Mouse (Mus musculus) CD4-positive, CD25-positive, alpha-beta regulatory T cell, adult 4 months (primary cell): ENCODE measurements around the gene Olfr286. TPM values are rescaled to one million over a fixed set of nuclear protein-coding genes. Genes with fewer than 3 reads are reported as not detected.
A peak's percentile ranks its signal among the peaks of the same experiment; 100 is the strongest.

ENCODE experiments used
- ATAC-seq: one replicate; pipeline ENCODE4 v1.8.0; 2017
- polyA plus RNA-seq, 2 experiments: library from polyadenylated mRNA; unstranded; fragments of 100-300 nt; shearing (Covaris generic); gene quantifications; one replicate each; pipeline ENCODE4 v1.2.1; 2017

Gene Olfr286
- under 1 TPM in 1 of 2 experiments, not detected in 1; 0.15 TPM for polyA plus RNA-seq

DNA sequence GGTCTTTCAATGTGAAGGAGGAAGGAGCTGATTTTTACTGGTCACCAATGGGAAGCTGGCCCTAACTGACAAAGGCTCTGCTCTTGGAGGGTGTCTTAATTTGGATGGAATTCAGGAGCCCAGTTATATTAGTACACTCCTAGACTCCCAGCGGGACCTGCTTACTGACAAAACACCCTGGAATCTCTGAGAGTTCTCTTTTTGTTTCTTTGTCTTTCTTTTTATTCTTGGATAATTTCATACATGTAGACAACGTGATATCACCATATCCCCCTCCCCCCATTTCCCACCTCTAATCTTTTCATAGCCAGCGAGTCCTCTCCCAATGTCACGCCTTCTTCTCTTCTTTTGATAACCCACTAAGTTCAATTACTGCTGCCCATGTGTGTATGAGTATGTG lies at the start of gene Olfr286:
Gene Olfr286 (minus strand): TSS at position 101 of the 400 bp plus-strand sequence.
- ATAC-seq, result no peak

DNA sequence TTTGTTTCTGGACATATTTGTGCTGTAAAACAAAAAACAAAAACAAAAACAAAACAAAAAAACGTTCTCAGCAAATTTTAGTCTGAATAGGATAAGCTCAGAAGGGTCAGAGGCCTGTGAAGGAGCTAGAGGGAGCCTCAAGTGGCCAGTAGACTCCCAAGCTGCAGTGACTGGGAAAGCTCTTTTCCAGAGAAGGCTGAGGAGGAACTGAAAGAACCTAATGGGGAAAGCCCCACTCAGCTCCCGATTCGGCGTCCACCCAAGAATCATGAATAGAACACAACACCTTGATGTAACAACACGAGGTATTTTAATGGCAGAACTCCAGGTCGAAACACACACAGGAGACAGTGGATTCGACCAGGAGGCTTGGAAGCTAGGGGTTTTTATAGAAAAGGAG lies 23.5 kb upstream of the Olfr286 start:
- no peak for ATAC-seq

DNA sequence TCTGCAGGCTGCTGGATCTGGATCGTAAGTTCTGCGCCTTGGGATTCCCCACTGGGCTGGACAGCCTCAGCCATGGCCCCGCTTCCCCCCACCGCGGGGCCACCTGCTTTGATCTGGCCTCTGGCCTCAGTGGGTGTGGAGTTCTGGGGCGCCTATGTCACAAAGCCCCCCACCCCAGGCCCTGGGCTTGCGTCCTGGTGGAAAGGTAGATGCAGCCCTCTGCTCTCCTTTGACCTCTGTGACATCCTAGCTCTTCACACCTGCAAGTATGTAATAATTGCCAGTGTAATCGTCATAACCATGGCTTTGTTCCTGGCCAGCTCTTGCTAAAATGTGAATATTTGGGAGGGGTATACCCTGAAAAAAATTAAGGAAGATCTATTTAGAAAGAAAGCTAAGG lies 22.9 kb upstream of the Olfr286 start, which contains the start of gene H1fnt:
Gene H1fnt (minus strand): TSS at position 101 of the 400 bp plus-strand sequence.
- no peak for ATAC-seq

DNA sequence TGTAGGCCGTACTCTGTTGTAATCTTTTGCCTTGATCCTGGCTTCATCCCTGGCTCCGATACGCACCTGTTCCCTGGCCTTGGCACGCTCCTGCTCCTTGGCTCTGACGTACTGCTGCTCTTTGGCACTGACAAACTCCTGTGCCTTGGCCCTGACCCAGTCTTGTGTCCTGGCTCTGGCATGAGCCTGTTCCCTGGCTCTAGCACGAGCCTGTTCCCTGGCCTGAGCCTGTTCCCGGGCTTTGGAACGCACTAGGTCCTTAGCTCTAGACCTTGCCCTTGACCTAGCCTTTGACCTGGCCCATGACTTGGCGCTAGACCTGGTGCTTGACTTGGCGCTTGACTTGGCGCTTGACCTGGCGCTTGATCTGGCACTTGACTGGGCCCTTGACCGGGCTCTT lies 22.0 kb upstream of the Olfr286 start:
- ATAC-seq, result no peak

DNA sequence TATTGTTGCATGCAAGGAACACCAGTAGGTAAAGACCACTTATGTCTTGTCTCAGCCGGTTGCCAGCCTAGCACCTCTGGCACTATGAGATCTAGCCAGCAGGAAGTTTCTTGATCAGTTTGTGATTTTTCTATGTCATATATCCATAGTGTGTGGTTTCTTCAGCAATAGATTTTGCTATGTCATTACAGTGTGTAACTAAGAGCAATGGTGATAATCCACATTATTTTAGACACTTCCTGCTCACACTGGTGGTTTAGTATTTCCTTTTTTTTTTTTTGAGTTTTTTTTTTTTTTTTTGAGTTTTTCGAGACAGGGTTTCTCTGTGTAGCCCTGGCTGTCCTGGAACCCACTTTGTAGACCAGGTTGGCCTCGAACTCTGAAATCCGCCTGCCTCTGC lies 1.2 kb upstream of the Olfr286 start:
- no peak for ATAC-seq

DNA sequence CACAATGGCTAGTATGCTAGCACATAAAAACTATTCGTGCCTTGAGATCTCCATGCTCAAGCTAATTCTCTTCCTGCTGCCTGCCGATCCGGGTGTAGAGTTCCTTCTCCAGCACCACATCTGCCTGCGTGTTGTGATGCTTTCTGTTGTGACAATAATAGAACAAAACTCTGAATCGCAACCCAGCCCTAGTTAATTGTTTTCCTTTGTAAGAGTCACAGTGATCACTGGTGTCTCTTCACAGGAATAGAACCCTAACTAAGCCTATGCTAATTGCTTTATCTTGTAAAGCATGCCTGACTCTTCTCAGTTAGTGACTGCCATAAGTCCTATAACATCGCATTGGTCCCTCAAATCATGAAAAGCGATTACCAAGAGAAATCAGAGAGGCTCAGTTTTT lies 8.2 kb downstream of the Olfr286 start:
- ATAC-seq, result no peak

DNA sequence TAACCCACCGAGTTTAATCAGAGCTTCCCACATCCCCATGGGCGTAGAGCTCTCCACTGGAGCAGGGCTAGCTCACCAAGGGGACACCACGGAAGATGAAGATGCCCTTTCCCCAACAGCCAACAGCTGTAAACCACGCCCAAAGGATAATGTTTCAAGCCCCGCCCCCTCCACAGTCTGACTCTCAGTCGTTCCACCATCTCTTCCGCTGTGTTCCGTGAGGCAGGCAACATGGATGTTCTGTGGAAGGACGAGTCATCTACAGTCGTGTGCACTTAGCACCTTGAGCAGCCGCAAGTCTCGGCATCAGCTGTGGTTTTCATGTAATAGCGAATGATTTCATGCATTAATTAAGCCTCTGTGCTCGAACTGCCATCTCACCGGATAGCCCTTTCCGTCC lies 8.6 kb downstream of the Olfr286 start:
- no peak for ATAC-seq

DNA sequence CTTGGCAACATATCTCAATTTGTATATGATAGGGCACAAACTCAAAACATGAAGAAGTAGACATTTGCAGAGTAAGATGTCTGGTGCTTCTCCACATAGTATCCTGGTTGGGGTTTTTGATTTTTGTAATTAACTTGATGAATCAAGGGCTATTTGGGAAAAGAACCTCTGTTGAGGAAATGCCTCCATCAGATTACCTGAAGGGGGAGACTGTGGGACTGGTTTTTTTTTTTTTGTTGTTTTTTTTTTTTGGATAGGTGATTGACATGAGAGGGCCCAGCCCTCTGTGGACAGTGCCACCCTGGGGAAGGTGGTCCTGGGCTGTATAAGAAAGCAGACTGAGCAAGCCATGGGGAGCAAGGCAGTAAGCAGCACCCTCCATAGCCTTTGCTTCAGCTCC lies 11.9 kb downstream of the Olfr286 start:
- no peak for ATAC-seq

DNA sequence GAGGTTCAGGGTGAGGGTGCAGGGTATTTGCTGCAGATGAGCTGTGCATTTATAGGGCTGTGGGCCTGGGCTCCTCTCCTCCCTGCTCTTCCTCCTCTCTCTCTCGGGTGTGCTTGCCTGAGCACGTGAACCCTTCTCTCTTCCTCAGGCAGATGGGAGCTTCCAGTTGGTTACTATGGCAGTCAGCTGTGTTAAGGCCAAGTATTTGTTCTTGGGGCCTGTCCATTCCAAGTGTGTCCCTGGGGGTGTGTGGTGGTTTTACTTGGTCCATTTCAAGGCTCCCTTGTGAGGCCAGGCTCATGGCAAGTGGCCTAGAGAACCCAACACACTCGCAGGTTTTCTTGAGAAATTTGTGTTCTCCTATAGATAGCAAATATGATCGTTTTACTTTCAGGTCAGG lies 13.4 kb downstream of the Olfr286 start, which contains the start of the genes Gm44579 and Olfr287:
Gene Gm44579 (minus strand): TSS at position 101 of the 400 bp plus-strand sequence.
Gene Olfr287 (minus strand): TSS at position 180 of the 400 bp plus-strand sequence.
- no peak for ATAC-seq

DNA sequence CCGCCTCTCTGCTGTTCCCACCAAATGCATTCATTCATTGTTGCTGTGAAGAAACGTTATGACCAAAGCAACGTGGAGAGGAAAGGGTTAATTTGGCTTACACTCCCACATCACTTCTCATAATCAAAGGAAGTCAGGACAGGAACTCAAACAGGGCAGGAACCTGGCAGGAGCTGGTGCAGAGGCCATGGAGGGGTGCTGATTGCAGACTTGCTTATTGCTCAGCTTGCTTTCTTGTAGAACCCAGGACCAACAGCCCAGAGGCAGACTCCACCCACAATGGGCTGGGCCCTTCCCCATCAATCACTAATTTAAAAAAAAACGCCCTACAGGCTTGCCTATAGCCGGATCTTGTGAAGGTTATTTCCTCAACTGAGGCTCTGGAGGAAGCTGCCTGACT lies 20.1 kb downstream of the Olfr286 start:
- no peak for ATAC-seq

DNA sequence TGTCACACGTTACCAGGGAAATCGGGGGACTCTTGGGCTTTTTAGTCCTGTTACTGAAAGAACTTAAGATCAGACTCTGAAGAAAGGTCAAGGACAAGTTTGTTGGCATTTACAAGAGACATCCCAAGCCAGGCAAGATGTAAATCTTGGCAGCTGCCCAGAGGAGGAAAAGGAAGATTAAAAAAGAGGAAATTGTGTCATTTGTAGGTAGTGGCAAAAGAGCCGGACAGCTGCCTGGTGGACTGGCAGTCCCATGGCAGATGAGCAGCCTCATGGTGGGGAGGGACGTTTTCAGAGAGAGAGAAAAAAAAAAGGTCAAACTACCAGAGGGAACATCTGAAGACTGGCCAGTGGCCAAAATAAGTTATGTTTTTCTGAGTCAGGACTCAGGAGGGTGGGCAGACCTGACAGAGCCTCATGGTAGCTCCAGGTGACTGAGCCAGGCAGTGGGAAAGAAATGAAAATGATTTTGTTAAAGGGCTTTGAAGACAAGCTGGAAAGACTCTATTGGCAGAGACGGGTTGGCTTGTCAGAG lies 20.8 kb downstream of the Olfr286 start:
- no peak for ATAC-seq

DNA sequence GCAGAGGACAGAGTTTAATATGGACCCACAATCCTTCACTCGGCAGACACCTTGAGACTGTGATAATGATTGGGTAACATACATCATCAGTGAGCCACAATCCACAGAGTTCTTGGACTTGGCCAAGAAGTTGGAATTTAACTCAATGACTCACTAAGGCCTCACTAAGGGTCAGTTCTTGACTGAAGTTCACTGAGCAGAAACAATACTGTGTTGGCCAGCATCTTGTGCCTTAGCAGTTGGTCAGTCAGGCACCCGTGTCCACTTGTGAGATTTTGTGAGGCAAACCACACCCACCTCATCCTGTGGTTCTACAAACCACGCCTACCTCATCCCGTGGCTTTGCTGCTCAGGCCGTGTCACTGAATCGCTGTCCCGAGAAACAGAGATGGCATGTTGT lies 24.6 kb downstream of the Olfr286 start:
- no peak for ATAC-seq

DNA sequence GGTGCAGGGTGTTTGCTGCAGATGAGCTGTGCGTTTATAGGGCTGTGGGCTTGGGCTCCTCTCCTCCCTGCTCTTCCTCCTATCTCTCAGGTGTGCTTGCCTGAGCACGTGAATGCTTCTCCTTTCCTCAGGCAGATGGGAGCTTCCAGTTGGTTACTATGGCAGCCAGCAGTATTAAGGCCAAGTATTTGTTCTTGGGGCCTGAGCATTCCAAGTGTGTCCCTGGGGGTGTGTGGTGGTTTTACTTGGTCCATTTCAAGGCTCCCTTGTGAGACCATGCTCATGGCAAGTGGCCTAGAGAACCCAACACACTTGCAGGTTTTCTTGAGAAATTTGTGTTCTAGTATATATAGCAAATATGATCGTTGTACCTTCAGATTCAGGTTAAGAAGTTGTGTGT lies 38.8 kb downstream of the Olfr286 start, which contains the start of gene Olfr288:
Gene Olfr288 (minus strand): TSS at position 101 of the 400 bp plus-strand sequence.
- ATAC-seq, result no peak

DNA sequence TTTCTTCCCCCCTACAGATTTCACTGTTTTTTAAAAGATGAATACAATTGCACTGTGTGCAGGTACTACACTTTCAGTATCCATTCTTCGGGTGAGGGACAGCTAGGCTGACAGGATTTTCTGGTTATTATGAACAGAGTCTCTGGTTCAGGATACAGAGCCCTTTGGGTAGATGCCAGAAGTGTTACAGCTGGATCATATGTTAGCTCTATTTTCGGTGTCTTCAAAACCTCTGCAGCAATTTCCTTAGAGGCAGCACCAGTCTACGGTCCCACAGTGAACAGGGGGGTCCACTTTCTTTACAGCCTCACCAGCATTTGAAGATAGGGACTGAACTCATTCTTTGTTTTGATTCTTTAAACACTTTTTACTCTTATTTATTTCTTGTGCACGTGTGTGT lies 49.8 kb downstream of the Olfr286 start:
- no peak for ATAC-seq

DNA sequence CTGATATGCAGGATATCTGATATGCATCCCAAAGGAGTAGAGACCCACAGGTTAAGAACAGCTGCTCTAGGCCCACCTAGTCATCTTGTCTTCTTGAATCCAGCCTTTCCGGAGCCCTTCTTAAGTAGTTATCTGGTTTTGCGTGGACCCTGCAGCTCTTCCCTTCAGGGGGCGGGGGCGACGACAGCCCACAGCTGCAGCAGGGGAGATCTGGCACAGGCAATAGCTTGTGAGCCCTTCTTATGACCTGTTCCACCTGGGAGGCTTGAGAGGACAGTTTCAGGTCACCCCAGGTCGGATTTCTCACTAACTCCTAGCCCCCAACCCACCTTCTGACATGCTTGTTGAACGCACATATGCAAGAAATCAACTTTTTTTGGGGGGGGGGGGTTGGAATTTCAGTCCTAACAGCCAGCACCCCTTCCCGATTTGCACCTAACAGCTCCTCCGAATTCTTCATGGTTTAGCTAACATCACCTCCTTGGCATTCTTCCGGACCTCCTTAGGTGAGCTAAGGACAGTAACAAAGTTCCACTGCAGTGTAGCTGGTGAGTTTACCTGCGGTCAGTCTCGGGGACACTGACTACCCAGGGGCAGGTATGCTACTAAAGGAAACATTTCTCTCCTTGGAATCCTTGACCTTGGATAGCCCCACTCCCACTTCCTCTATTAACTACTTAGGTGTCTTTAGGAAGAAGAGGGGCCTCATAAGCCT lies 52.2 kb downstream of the Olfr286 start:
- ATAC-seq, result no peak

DNA sequence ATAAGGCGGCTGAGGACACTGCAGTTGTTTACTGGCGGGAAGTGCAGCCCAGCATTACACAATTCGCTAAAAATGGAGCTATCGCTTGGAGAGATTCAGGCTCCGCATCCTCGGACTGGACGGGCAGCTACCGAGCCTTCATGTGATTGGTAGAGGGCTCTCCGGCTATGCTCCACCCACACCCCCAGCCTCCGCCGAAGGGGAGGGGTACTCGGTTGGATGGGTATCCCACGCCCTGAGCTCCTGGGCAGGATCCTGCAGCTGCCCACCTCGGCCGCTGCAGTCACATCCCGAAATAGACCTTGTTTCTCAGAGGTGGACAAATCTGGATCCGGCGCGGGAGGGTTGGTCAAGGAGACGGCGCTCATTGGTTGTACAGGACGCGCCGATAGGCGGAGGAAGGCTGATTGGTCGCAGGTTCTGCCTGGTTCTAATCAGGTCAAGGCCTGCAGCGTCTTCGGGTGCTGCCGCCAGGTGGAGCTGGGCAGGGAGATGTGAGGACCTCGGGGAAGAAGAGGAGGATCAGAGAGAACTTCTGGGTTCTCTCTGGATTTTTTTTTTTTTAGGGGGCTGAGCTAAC lies 53.0 kb downstream of the Olfr286 start:
- ATAC-seq, result peak; percentile 97

DNA sequence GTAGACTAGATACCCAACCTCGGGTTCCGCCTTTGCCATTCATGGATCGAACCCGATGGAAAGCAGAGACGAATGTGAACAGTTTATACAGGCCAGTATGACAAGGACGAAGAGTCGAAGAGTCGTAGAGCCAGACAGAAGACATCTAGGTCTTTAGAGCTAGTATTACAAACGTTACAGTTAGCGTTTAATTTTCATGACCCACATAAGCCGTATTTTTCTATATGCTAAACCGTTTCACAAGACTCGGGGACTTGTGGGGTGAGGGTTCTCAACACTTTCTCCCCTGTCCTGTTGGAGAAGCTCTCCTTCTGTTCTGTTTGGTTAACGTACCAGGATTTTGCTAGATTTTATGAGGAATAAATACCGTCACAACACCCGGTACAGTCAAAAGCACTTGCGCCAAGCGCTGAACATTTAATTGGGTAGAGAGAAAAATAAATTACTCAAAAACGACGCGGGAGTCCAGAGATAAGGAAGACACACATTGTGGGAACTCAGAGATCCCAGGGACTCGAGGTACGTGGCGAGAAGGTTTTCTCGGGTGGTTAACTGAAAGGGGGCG lies 53.6 kb downstream of the Olfr286 start:
- ATAC-seq, result no peak

DNA sequence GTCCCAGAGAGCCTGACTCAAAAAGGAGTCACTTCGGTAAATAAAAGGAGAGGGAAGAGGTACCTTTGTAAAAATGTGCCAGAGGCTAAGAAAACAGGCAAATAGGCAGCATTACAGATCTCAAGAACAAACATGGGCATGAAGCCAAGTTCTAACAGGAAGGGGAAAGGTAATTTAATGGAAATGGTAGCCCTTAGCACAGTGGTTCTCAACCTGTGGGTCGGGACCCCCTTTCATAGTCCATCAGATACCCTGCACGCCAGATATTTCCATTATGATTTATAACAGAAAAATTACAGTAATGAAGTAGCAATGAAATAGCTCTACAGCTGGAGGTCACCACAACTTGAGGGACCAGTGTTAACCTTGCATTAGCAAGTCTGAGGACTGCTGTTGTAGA lies 56.9 kb downstream of the Olfr286 start:
- no peak for ATAC-seq

Other genes starting within 250 kb of the Olfr286 start
- gene Col2a1, start 229.8 kb downstream of the Olfr286 start, polyA plus RNA-seq, result not detected
- 10 to 100 TPM in 1 of 2 experiments, 1 to 10 TPM in 1; 4.8 to 13.4 TPM for gene Pfkm, start 141.9 kb downstream of the Olfr286 start, polyA plus RNA-seq
- gene Senp1, start 140.7 kb downstream of the Olfr286 start, polyA plus RNA-seq, result 10 to 100 TPM; 33.4 to 34.3 TPM
- 10 to 100 TPM; 33.5 to 40.1 TPM for gene Asb8, start 68.8 kb downstream of the Olfr286 start, polyA plus RNA-seq
- under 1 TPM; 0.24 to 0.27 TPM for gene Ccdc184, start 67.3 kb downstream of the Olfr286 start, polyA plus RNA-seq
- gene Olfr288, start 38.9 kb downstream of the Olfr286 start, polyA plus RNA-seq, result not detected
- not detected for gene Gm44579, start 13.5 kb downstream of the Olfr286 start, polyA plus RNA-seq
- gene Olfr287, start 13.4 kb downstream of the Olfr286 start, polyA plus RNA-seq, result not detected
- gene H1fnt, start 22.8 kb upstream of the Olfr286 start, polyA plus RNA-seq, result not detected
- not detected for gene Zfp641, start 61.7 kb upstream of the Olfr286 start, polyA plus RNA-seq
- not detected for gene Olfr285, start 82.9 kb upstream of the Olfr286 start, polyA plus RNA-seq
- not detected for gene Olfr284, start 106.5 kb upstream of the Olfr286 start, polyA plus RNA-seq
- gene Olfr283, start 146.5 kb upstream of the Olfr286 start, polyA plus RNA-seq, result not detected
- gene Olfr282, start 196.8 kb upstream of the Olfr286 start, polyA plus RNA-seq, result not detected
- gene Olfr281, start 218.1 kb upstream of the Olfr286 start, polyA plus RNA-seq, result not detected
- not detected for gene OR5BS1P, start 235.4 kb upstream of the Olfr286 start, polyA plus RNA-seq
- gene Lalba, start 248.3 kb upstream of the Olfr286 start, polyA plus RNA-seq, result under 1 TPM in 1 of 2 experiments, not detected in 1; 0.56 TPM